Mouse (Mus musculus): ENCODE data around the gene Traip.

Gene Traip

DNA sequence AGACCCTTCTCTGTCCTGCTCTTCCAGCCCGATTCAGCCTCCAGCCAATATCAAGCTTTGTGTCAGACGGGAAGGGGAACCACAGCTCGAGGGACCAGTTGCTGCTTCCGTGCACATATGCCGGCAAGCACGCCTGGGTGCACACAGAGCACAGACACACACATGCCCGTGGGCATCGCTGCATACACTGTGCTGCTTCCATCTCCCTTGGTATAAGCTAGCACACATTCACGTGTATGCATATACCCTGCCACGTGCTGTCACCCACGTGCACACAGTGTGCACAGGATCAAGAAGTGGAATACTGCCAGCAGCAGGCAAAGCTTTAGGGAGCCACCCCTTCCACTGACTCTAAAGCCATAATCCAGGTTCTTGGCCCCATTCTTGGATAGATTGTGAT is 15.8 kb upstream of the Traip start:
- DNase-seq (ENCODE audit: inconsistent ontology term) = no peak

- DNase-seq (ENCODE audit: inconsistent ontology term) = no peak
Observed at GRCm38 (mm10) chr9:107935374-107935773, 14.6 kb upstream of the Traip start, which contains the start of gene Camkv. Gene Camkv, plus strand, starts transcription at chr9:107935674.

DNA sequence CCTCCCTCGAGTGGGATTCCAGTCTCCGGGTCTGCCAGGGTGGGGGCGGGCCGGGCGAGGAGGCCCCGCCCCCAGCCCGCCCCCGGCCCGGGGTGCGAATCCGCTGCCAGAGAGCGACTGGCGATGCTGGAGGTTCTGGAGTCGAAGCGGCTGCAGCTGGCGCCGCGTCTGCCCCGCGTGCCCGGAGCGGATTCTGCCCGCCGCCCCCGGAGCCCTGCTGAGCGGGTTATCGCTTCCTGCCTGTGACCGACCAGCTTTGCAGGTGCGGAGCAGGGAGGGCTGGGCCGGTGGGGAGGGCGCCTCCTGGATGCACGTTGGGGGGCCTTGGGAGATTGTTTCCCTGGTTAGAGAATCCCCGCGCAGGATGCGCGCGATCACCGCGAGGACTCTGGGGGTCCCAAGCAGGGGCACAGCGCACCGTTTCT is 14.1 kb upstream of the Traip start:
- peak; percentile 55 for DNase-seq (ENCODE audit: inconsistent ontology term)

GRCm38 (mm10) chr9:107936215-107936822 is 13.6 kb upstream of the Traip start:
- DNase-seq (ENCODE audit: inconsistent ontology term) = no peak

DNA sequence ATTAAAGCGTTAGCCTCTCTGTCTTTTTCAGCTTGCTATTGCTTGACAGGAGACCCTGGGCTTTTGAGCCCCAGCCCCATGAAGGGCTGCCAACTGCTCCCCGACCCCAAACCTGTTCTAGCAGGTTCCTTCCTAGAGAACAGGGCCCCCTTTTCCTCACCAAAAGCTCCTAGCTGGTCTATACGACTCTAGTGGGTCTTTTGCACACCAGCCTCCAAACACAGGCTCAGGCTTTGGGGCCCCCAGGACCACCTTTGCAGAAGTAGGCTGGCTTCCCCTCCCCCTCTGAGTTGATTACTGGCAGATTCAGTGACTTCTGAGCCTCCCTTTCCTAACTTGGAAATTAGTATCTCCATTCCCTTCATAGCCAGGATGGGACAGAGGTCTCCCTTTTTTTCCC is 13.1 kb upstream of the Traip start:
- no peak for DNase-seq (ENCODE audit: inconsistent ontology term)

- DNase-seq (ENCODE audit: inconsistent ontology term) = no peak
Observed at GRCm38 (mm10) chr9:107947241-107948194, 2.4 kb upstream of the Traip start.

DNA sequence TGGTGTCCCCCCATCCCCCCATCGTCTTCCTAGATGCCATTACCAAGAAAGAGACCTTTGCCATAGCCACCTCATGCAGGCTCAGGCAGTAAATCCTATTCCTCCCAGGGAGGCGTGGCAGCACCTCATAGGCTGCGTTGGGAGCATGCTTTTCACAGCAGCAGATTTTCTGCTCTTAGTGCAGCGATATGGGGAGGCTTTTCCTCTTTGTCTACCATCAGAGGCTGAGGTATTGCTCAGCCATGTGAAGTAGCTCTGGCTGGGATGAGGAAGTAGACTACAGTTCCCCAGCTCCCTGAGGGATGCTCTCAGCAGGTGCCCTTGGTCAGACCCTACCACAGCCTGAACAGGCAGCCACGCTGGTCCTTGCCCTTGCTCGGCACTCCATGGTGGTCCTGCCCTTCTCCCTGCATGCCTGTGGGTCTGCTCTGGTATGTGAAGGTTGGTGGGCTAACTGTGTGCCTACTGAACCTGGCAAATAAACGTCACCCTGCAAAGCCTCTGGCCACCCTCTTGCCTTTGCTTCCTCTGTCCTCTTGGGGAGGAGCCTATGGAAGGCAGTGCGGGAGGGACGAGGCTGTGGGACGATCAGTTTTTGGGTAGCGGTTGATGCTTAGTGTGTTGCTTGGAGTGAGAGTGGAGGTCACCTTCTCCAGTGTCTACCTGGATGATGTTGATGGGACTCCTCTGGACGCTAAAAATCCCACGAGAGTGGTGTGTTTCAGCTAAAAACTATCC is 583 bp upstream of the Traip start:
- no peak for DNase-seq (ENCODE audit: inconsistent ontology term)

- peak; percentile 84 for DNase-seq (ENCODE audit: inconsistent ontology term)
Observed at GRCm38 (mm10) chr9:107950460-107951355, 772 bp downstream of the Traip start.

DNA sequence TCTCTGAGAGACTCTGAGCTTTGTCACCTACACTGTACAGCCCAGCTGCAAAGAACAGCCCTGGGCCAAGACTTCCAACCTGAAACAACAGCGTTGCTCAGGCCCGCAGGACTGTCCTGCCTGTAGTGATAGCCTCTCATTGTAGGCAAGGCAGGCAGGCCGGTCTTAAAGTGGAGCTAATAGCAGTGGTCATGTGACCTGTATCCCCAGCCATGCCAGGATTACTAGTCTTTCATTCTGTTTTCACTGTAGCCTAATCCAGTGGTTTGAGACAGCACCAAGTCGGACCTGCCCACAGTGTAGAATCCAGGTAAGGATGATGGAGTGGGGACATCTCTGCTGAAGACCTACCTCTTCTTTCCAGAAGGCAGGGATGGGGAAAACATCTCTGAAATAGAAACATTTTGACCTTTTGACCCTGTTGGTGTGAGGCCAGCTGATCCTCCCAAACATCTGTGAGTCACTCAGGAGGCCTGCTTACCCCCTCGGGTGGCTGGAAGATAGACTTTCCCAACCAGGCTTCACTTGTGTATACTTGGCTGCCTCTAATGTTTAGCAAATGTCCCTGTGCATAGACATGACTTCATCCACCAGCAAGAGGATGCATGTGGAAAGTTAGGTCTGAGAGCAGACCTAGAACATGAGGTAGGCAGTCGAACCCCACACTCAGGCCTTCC is 5.8 kb downstream of the Traip start:
- DNase-seq (ENCODE audit: inconsistent ontology term) = no peak

GRCm38 (mm10) chr9:107957141-107957540 is 7.2 kb downstream of the Traip start:
- DNase-seq (ENCODE audit: inconsistent ontology term) = no peak

DNA sequence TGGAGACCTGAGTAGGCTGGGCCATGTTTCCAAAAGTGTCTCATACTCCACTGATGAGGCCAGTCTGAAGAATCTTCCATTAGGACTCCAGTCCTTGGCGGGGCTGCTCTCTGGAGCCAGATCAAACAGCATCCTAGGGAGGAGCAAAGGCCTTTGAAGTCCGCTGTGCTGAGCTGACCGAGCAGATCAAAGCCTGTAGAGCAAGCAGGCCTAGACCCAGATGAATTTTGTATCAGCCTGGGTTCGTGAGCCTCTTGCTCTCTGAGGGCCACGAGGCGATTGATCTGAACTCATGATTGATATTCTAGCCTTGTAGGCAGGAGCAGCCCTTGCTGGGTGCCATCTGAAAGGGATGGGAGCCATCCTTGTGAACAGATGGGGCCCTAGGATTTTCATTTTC is 10.0 kb downstream of the Traip start:
- DNase-seq (ENCODE audit: inconsistent ontology term) = no peak

DNA sequence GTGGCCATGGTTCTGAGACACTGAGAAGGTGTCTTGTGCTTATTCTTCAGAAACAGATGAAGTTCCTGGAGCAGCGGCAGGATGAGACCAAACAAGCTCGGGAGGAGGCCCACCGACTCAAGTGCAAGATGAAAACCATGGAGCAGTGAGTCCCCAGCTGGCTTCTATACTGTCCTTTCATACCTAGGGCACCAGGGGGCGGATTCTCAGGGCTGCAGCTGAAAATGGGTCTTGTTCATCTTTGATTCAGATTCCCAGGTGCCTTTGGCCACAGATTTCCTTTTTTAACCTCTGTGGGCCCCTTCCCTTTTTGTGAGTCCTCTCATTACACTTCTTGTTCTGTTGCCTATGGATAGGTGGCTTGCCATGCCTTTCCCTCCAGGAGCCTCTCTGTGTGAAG is 11.0 kb downstream of the Traip start:
- DNase-seq (ENCODE audit: inconsistent ontology term) = no peak

DNA sequence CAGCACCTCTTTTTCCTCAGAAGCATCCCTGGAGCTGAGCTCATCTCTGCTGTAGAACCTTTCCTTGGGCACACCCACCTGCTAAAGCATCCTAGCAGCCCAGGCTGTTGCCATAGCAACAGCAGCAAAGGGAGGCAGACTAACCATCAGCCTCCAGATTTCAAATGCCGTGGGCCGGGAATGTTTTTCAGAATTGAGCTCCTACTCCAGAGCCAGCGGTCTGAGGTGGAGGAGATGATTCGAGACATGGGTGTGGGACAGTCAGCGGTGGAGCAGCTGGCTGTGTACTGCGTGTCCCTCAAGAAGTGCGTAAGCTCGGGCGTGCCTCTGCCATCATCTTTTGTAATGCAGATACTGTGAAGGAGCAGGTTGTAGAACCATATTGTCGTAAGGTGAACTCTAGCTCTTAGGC is 11.4 kb downstream of the Traip start:
- DNase-seq (ENCODE audit: inconsistent ontology term) = no peak

DNA sequence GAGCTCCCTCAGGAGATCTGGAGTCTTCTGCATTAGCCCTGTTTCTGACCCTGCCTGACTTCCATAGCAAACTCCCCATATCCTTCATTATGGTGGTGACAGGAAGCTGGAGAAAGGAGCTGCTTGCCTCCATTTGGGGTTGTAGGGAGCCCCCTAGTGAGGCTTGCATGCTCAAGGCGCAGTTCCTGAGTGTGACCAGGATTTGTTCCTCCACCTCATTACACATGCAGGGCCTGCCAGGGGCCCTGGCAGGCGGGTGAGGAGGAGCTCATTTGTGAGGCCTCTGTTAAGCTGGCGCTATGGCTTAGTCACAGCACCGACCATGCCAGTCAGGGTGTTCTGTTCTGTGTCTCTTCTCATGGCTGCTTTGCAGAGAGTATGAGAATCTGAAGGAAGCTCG is 11.9 kb downstream of the Traip start:
- peak; percentile 77 for DNase-seq (ENCODE audit: inconsistent ontology term)

GRCm38 (mm10) chr9:107962916-107963315 is 13.0 kb downstream of the Traip start:
- no peak for DNase-seq (ENCODE audit: inconsistent ontology term)

GRCm38 (mm10) chr9:107963700-107964099 is 13.8 kb downstream of the Traip start:
- DNase-seq (ENCODE audit: inconsistent ontology term) = peak; percentile 60

DNA sequence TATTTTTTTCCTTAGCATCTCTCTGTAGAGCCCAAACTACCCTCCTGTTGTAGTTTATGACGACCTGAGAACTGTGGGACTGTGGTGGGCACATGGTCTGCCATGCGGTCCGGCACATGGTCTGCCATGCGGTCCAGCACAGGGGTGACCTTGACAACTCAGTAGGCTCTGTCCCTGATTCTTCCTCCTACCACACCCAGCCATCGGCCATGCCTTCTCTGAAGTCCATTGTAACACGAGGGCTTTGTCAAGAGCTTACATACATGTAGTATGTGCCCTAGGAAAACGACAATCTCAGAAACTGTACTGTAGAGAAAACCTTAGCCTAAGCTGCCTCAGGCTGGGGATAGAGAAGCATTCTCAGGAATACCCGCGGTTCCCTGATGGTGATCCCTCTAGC is 14.7 kb downstream of the Traip start:
- DNase-seq (ENCODE audit: inconsistent ontology term) = no peak

DNA sequence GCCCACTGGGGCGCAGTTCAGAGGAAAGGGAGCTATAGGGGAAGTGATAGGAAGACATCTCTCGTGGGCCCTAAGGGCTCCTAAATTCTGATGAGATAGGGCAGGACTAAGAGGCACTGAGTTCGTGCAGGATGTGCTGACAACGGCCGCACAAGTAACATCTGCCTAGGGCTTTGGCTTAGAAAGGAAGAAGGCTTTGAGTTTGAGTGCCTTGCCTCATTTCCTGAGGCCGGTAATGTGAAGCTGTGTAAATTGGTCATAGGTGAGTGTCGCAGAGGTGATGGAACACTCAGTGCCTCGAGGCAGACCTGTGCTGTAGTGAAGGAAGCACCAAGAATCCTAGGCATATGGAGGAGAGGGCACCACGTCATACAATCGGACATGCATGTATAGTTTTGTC is 16.7 kb downstream of the Traip start:
- no peak for DNase-seq (ENCODE audit: inconsistent ontology term)

GRCm38 (mm10) chr9:107967437-107967836 is 17.5 kb downstream of the Traip start:
- DNase-seq (ENCODE audit: inconsistent ontology term) = no peak

DNA sequence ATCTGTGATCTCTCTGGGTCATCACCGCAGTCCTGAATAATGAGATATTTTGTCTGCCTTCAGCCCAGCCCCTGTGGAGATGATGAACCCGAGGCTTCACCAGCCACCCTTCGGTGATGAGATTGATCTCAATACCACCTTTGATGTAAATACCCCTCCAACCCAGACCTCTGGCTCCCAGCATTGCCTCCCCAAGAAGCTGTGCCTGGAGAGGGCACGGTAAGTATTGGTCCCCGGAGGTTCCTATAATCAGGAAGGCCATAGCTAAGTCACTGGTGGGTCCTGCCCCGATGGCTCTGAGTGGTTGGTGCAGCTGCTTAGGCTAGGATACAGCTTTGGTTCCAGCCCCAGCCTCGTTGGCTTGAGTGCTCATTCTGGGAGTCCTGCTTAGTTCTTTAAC is 18.6 kb downstream of the Traip start:
- no peak for DNase-seq (ENCODE audit: inconsistent ontology term)

DNA sequence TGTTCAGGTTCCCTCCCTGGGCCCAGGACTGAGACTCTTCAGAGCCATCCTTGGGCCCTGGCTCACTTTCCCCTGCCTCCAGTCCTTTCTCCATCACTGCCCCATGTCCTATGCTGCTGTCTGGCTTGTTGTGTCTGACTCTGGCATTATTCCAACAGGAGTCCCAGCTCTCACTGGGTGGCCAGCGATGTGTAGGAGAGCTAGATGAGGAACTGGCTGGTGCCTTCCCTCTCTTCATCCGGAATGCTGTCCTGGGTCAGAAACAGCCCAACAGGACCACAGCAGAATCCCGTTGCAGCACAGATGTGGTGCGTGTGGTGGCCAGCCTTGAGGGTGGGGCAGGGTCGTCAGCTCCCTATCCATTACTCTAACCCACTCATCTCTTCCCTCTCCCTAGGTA is 20.4 kb downstream of the Traip start:
- no peak for DNase-seq (ENCODE audit: inconsistent ontology term)
